Mouse (Mus musculus) mature B cell (primary cell): ENCODE results near the gene Ppp1r11.

ENCODE experiments used
- in situ Hi-C: fragments of 300-500 bp; cut with MboI; formaldehyde crosslinking; loops from 2 replicates; pipeline ENCODE4 v1.14.3; 2019

The Ppp1r11 gene

DNA sequence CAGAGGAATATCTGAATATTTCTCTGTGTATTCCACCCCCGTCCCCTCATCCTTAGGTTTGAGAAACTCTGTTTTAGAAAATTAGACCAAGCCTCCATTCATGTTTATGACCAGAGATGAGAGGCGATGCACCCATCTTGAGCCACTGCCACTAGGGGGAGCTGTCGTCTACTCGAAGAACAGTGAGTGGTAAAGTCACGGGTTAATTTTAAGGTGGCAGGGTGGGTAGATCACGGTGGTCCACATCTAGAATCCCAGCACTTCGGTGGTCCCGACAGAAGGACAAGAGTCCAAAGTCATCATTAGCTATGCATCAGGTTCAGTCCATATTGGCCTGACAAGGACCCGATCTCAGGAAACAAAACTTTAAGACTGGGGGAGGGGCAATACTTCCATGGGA, 36.5 kb downstream of the Ppp1r11 start:
- in situ Hi-C loops = no loop called here

DNA sequence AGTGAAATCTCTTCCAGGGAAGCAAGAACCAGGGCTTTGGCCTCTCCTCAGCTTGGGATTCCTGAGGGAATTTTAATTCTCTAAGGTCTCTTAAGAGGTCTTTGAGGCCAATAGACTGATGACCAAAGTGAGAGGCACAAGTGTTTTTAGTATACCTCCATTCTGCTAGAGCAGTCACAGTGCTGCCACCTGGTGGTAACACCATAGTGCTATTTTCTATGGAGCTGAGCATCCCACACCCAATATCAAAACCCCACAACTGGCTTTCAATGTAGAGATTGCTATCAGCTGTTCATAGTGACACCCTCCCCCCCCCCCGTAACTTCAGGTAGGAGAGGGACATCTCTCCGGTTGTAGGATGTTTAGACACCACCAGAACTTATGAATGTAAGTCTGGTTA, 37.4 kb downstream of the Ppp1r11 start:
- in situ Hi-C loops = no loop called here

DNA sequence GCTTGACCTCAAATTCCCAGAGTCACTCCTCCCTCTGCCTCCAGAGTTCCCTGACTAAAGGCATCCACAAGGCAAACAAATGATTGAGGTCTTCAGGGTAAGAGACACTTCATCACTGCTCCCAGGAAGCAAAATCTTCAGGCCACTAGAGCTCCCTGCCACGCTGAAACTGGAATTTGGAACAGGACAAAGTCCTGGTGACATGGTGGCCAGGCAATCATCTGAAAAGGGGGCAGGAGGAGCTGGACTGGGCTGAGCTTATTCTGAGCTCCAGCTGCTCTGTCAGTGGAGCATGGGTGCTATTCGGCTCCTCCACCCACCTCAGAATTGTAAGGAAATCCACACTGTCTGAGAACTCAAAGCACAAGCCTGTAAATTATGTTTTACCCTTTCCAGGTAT, 39.5 kb downstream of the Ppp1r11 start:
- in situ Hi-C loops = no loop called here

DNA sequence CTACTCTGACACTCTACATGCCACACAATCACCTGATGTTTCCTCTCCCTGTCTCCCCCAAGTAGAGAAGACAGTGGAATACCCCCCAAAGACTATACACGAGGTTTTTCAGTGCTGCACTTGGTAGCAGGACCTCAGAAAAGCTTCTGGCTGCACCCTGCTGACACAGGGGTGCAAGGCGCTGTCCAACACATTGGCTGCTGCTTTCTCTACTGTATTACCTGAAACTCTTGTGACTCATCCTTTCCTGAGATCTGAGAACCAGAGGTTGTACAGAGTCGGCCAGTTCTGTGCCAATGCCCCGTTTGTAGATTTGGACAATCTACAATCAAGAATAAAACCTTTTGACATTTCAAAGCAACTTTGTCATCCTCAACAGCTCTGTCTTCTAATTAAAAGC, 41.7 kb downstream of the Ppp1r11 start:
- in situ Hi-C loops = no loop called here

DNA sequence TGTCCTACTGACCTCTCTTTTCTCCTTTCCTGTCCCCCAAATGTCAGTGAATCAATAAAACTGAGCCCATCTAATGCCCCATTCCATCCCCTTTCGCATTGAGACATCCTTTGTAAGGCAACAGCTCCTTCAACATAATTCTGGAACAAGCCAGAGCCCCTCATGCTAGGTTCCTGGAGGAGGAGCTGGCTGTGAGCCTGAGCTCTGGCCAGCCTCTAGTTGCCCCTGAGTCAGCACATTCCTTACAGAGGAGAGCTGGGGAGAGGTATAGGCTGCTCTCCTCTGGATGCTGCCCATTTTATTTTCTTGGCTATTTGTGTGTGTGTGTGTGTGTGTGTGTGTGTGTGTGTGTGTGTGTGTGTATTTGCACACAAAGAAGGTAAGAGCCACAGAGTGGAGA, 43.3 kb downstream of the Ppp1r11 start:
- in situ Hi-C loops = no loop called here

DNA sequence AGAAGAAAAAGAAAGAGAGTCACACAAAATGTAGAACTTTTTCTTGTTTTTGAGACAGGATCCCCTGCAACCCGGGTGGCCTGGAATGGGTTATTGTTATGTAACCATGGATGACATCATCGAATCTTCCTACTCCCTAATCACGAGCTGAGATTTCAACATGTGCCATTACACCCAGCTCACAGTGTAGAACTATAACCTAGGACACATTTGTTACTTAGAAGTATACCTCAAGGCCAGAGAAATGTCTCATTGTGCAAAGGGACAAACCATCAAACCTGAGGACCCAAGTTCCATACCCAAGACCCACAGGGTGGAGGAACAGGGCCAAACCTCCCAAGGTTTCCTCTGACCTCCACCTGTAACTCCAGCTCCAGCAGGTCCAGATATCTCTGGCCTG, 47.9 kb downstream of the Ppp1r11 start:
- in situ Hi-C loops = no loop called here

DNA sequence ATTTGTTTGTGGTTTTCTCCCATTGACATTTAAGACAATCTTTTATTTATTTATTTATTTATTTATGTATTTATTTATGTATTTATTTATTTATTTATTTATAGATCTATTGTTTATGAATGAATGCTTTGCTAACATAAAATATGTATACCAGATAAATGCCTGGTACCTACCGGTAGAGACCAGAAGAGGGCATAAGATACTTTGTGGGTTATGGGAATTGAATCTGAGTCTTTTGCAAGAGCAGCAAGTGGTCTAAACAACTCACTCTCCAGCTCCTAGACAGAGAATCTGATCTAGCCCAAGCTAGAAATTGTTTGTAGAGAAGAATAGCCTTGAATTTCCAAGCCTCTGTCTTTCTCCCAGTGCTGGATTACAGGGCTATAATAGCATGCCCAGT, 50.9 kb downstream of the Ppp1r11 start:
- in situ Hi-C loops = no loop called here

DNA sequence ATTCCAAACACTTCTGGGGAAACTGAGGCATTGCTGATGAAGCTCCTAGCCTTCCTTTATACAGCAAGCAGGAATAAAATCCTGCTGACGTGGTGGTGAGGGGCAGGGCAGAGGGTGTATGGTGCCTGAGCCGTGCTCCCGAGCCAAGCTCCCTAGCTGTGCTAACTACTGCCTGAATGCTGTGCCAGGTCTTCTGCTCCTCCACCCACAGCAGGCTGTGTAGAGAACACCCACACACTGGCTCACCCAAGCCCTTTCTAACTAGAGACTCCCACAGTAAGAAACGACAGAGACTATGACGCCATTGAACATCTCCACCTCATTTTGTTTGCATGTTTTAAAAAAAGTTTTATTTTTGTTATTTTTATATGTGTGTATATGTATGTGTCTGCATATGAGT, 51.5 kb downstream of the Ppp1r11 start:
- in situ Hi-C loops = no loop called here

DNA sequence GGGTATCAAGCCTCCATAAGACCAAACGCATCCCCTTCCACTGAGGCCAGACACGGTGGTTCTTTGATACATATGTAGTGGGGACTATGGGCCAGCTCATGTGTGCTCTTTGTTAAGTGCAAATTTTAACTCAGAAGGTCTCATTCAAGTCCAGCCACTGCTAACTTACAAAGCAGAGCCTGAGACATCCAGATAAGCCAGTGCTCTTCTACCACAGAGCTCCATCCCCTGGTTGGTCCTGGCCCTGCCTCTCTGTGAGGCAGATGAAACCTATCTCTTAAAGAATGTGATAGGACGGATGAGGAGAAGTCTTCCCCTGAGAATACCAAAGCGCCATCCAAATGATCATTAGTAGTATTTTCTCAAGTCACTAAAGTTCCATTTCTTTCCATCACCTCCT, 52.2 kb downstream of the Ppp1r11 start:
- in situ Hi-C loops = no loop called here
